22 mouse cellular contexts compared by ENCODE assay signal in the genomic region with DNA sequence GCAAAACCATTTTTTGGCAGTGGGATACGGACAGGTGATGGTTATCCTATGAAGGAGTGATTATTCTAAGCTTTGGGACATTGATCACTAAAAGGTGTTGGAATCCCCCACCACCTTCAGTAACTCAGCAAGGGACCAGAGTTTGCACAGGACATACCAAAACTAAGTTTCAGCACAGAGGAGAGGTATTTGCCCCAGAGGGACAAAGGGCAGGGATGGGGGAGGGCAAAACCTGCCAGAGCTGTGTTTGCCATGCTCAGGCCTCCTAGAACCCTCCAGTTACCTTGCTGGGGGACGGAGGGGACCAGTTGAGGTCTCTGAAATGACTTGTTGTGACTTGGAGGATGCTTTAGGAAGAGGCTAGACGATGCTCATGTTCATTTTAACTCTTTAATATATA. TPM values are rescaled to one million over a fixed set of nuclear protein-coding genes. Genes with fewer than 3 reads are reported as not detected.
DNase-seq lines count a peak whose midpoint lies in the region; ATAC-seq lines count a peak whose summit lies in the region.
"Had no signal": no experiment of that assay in that cellular context is flagged by ENCODE, and none has a peak within 500 bp of the region (broad histone marks: within the 10 kb centered on the region; RNA-seq: fewer than 3 reads in every experiment).

No protein-coding gene starts in this region.

- H3K4me3 ChIP-seq in liver, embryonic 11.5 days (ENCODE audit: low read depth, low read length), result no peak overlapping the region
- H3K4me3 ChIP-seq: embryonic facial prominence, embryonic 12.5 days; forebrain, embryonic 15.5 days; heart, embryonic 10.5 days had no signal

- peaks cover 7% of the 10 kb centered on the region; the same call in 1 of the 2 replicates for H3K27me3 ChIP-seq in liver, embryonic 11.5 days (replicated peaks; ENCODE audit: control insufficient read depth, insufficient read depth, low read length)

- no peaks in the 10 kb centered on the region for H3K36me3 ChIP-seq in liver, embryonic 11.5 days (ENCODE audit: control insufficient read depth, insufficient read depth, low read length)
- H3K36me3 ChIP-seq: embryonic facial prominence, embryonic 12.5 days; forebrain, embryonic 15.5 days; G1E; heart, embryonic 10.5 days had no signal

- H3K9me3 ChIP-seq in liver, embryonic 11.5 days (ENCODE audit: control insufficient read depth, low read length), result no peaks in the 10 kb centered on the region
- H3K9me3 ChIP-seq: embryonic facial prominence, embryonic 12.5 days; forebrain, embryonic 15.5 days; G1E; heart, embryonic 10.5 days had no signal

- no peak overlapping the region for H3K9ac ChIP-seq in liver, embryonic 11.5 days (ENCODE audit: low read depth, low read length)
- H3K9ac ChIP-seq: embryonic facial prominence, embryonic 12.5 days; forebrain, embryonic 15.5 days had no signal

- H3K4me1 ChIP-seq in liver, embryonic 11.5 days (replicated peaks; ENCODE audit: control insufficient read depth, insufficient read depth, low read length), result 0 out of 2 replicates have a peak, but pooled peaks cover 4% of the 10 kb centered on the region

- no peak for ATAC-seq in liver, embryonic 11.5 days (replicated peaks; ENCODE audit: low FRiP score)
- ATAC-seq in cerebellum, adult (ENCODE audit: insufficient number of reproducible peaks, low FRiP score, low TSS enrichment), result no peak
- ATAC-seq: CD4-positive, CD25-positive, alpha-beta regulatory T cell, adult 4 months; forebrain, embryonic 15.5 days had no signal

- H3K4me2 ChIP-seq in liver, embryonic 11.5 days, result no peak overlapping the region
- H3K4me2 ChIP-seq: embryonic facial prominence, embryonic 12.5 days; forebrain, embryonic 15.5 days had no signal

- peak; percentile 48 for DNase-seq in kidney, adult 11 months
- DNase-seq in kidney, postnatal 4 days, result no peak
- DNase-seq in liver, result peak; percentile 25
- DNase-seq in liver, embryonic 11.5 days (ENCODE audit: low spot score), result no peak
- peak; percentile 50 to 81 for DNase-seq in kidney, postnatal 36 days
- DNase-seq in lung, postnatal 25 days (ENCODE audit: low spot score), result no peak
- DNase-seq: adrenal gland, adult 8-10 months; adrenal gland, postnatal 36 days; B cell, adult 2 months; cerebellum, adult 11 months; cerebellum, adult 8-10 months; cerebellum, postnatal 14 days; gastrocnemius, postnatal 10 days; heart, adult 18-20 months; heart, postnatal 10 days; heart, postnatal 4 days had no signal

- WGBS in liver, embryonic 11.5 days, result 73% methylated on average over 3 of the region's 3 CpGs

- H3K27ac ChIP-seq in liver, embryonic 11.5 days (ENCODE audit: low read depth, low read length), result no peak overlapping the region
- H3K27ac ChIP-seq: embryonic facial prominence, embryonic 12.5 days; forebrain, embryonic 15.5 days; heart, embryonic 10.5 days had no signal

RNA-seq across cellular contexts. Expression of a gene that starts 30.7 kb away (rescaled TPM):
- 80.0 and 83.0 TPM in 2 replicates for polyA plus RNA-seq in liver, embryonic 11.5 days (2014; fragmentation: Nextera tagmentation; extraction: Ambion mirVana)

Comparison
In these comparisons a context has a peak if more than half of its experiments do, and no peak if none do; other contexts are left out.
1. DNase-seq: peak in kidney, adult 11 months (single experiment), liver (single experiment) and kidney, postnatal 36 days (2 of 2); none in kidney, postnatal 4 days (0 of 2), liver, embryonic 11.5 days (single experiment) and lung, postnatal 25 days (single experiment).